Mouse (Mus musculus): ENCODE data around the gene Epb41l4b.

Gene Epb41l4b

GRCm38 (mm10) chr4:57065273-57065672 lies 78.0 kb downstream of the Epb41l4b start:
- DNase-seq (ENCODE audit: extremely low spot score): peak; percentile 75

DNA sequence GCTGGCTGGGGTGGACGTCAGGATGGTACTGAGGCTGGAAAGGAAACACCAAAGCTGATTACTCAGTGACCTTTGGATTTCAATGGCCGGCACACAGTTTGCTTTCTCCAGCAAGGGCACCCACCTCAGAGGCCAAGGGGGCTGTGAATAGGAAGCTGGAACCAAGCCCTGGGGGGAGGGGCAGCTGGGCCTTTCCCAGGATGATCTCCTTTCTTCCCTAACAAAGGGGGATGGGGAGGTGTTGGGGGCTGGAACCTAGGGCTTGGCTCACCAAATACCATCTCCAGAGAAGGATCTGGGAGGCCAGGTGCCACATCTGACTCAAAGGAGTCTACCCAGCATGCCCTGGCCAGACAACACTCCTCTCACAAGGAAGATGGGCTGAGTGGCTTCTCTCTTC lies 78.4 kb downstream of the Epb41l4b start:
- DNase-seq (ENCODE audit: extremely low spot score): peak; percentile 22

GRCm38 (mm10) chr4:57060319-57060831 lies 82.9 kb downstream of the Epb41l4b start:
- DNase-seq (ENCODE audit: extremely low spot score): no peak

DNA sequence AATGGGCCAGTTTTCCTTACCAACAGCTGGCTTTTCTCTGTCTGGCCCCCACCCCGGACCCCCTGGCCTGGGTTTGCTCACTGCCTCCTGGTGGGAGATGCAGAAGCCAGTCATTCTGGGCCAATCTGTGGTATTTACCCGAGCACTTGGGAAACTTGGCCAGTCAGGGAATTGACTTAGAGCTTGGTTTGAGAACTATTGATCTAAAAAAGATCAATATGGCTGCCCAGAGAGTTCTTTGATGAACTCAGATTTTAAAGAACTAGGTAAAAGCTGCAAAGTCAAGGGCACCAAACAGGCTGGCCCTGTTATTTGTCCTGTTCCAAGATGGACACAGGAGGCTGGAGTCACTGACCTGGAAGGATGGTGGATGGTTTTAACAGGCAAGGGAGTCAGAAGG lies 84.6 kb downstream of the Epb41l4b start:
- no peak for DNase-seq (ENCODE audit: extremely low spot score)

GRCm38 (mm10) chr4:57057637-57058036 lies 85.6 kb downstream of the Epb41l4b start:
- DNase-seq (ENCODE audit: extremely low spot score): no peak

DNA sequence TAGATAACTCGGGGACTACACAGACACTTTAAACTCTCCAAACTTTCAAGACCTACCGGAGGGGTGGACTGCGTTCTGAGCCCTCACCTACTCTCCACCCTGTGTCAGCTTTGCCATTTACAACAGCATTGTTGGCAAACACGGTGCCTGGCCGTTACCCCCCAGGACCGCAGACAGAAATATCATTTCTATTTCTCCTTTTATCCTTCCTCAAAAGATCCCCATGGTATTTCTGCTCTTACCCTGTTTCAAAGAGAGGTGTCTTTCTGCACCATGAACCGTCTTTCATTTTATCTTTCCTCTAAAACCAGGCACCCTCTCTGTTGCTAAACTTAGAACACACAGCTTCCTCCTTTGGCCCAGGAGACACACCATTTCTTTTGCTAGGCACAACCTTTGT lies 87.6 kb downstream of the Epb41l4b start:
- DNase-seq (ENCODE audit: extremely low spot score): no peak

DNA sequence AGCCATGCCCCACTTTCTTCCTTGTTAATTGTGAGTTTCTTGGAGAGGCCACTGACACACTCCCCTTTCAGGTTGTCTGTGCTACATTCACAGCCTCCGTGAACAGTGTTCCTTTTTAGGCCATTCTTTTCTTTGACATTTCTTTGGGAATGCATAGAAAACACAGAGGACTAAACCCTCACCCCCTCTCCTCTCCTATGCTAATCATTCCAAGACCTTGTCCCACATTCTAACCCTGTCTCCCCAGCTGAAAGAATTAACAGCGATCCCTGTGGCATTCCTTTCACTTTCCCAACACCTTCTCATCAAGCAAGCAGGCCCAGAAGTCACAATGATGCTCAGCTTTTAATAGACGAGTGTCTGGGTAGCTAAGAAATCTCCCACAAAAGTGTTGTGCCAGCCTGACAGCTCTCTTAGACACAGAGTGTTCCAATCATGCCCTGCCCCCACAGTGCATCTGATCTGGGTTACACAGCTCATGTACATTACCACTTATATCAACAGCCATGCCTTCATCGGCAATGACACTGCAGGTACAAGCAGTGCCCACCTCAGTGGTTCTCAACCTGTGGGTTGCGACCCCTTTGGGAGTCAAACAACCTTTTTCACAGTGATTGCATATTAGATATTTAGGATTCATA lies 93.8 kb downstream of the Epb41l4b start:
- no peak for DNase-seq (ENCODE audit: extremely low spot score)

GRCm38 (mm10) chr4:57048566-57048965 lies 94.7 kb downstream of the Epb41l4b start:
- no peak for DNase-seq (ENCODE audit: extremely low spot score)

- DNase-seq (ENCODE audit: extremely low spot score): no peak
These were observed 97.1 kb downstream of the Epb41l4b start for GRCm38 (mm10) chr4:57046160-57046571.

GRCm38 (mm10) chr4:57043621-57044020 lies 99.6 kb downstream of the Epb41l4b start:
- DNase-seq (ENCODE audit: extremely low spot score): no peak

DNA sequence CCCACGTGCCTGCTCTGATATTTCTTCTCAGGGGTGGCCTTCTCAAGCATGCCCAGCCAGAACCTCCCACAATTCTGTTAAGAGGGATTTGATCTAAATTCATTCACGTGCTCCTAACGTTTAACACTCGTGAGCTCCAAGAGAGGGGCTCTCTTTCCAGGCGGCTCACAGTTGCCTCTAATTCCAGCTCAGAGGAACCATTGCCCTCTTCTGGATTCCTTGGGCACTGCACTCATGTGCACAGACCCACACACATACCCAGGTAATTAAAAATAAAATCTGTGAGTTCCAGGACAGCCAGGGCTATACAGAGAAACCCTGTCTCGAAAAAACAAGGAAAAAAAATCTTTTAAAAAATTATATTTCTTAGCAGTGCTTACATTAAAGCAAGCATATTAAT lies 101.6 kb downstream of the Epb41l4b start:
- no peak for DNase-seq (ENCODE audit: extremely low spot score)

GRCm38 (mm10) chr4:57041211-57041610 lies 102.0 kb downstream of the Epb41l4b start:
- no peak for DNase-seq (ENCODE audit: extremely low spot score)

- no peak for DNase-seq (ENCODE audit: extremely low spot score)
These were observed 102.8 kb downstream of the Epb41l4b start for GRCm38 (mm10) chr4:57040481-57040880.

GRCm38 (mm10) chr4:57039127-57040031 lies 103.9 kb downstream of the Epb41l4b start:
- peak; percentile 47 for DNase-seq (ENCODE audit: extremely low spot score)

DNA sequence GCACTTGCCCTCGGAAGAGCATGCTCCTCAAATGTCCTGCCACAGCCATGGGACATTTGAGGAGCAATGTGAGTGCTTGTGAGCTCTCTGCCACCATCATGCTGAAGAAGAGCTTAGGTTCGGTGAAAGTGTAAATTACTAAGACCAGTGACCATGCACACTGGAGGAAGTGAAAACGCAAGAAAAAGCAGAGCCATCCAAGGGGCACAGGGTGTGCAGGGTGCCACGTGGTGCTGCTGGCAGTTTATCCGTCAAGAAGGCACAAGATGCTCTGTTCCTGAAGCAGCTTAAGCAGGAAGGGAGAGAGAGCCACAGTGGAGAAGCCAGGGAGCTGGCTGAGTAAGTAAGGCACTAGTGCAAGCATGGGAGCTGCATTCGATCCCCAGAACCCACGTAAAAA lies 105.7 kb downstream of the Epb41l4b start:
- no peak for DNase-seq (ENCODE audit: extremely low spot score)

- DNase-seq (ENCODE audit: extremely low spot score): no peak
These were observed 109.1 kb downstream of the Epb41l4b start for GRCm38 (mm10) chr4:57034169-57034568.

GRCm38 (mm10) chr4:57031440-57031839 lies 111.8 kb downstream of the Epb41l4b start:
- DNase-seq (ENCODE audit: extremely low spot score): no peak

GRCm38 (mm10) chr4:57027954-57028353 lies 115.3 kb downstream of the Epb41l4b start:
- no peak for DNase-seq (ENCODE audit: extremely low spot score)

GRCm38 (mm10) chr4:57023527-57023926 lies 119.7 kb downstream of the Epb41l4b start:
- no peak for DNase-seq (ENCODE audit: extremely low spot score)

- DNase-seq (ENCODE audit: extremely low spot score): no peak
These were observed 121.9 kb downstream of the Epb41l4b start for GRCm38 (mm10) chr4:57021288-57021687.

- peak; percentile 75 for DNase-seq (ENCODE audit: extremely low spot score)
These were observed 126.0 kb downstream of the Epb41l4b start for GRCm38 (mm10) chr4:57017229-57017628.

DNA sequence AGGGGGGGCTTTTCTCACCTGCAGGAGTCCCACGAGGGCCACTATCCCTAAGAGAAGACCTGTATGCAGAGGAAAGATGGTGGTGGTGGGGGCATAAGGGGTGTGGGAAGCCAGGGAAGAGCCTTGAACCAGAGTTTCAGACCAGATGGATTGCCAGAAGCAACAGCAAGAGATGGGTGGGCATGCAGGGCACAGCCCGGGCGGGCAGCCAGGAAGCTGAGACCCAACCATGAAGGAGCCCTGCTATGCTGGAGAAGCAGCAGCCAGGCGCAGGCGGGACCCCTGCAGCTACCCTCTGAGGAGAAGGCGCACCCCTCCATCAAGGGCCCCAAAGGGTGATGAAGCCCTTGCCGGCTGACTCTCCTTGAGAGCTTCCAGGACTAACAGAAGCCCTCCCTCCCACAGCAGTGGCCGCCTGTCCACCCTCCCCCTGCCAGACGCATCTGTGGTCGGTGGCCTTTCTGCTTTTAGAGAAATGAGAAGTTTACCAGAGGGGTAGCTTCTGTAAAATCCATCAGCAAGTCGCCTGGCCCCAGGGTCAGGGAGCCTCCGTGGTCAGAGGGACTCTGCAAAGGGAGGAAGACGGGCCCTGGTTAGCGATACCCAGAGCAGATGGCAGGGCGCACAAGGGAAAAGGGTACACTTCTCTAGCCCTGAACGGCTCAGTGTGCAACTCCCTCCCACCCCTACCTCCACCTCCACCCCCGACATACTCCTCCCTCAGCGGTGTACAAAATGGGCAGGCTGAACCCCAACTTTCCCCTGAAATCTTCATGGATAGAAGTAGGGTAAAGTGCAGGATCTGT lies 126.7 kb downstream of the Epb41l4b start:
- DNase-seq (ENCODE audit: extremely low spot score): no peak

Measured in embryo, embryonic 9.5 days (tissue).